Mouse (Mus musculus): ENCODE measurements around the gene Cpz. TPM values are rescaled to one million over a fixed set of nuclear protein-coding genes. Genes with fewer than 3 reads are reported as not detected.

Gene Cpz
- polyA plus RNA-seq, 2 experiments: 7.8 to 9.9 TPM

- H3K4me2 ChIP-seq (replicated peaks; ENCODE audit: low read depth, low read length, severe bottlenecking): no peak overlapping the region
Measured at GRCm38 (mm10) chr5:35458267-35458666, 67.2 kb downstream of the Cpz start.

GRCm38 (mm10) chr5:35457364-35457763 is 68.1 kb downstream of the Cpz start:
- no peaks in the 10 kb centered on the region for H3K9me3 ChIP-seq (ENCODE audit: control insufficient read depth, low read length)
- no peaks in the 10 kb centered on the region for H3K36me3 ChIP-seq (ENCODE audit: control insufficient read depth, insufficient read depth, low read length)
- H3K4me1 ChIP-seq (ENCODE audit: control insufficient read depth, insufficient read depth, low read length): 0 out of 2 replicates have a peak, but pooled peaks cover 3% of the 10 kb centered on the region
- H3K27me3 ChIP-seq (ENCODE audit: control insufficient read depth, insufficient read depth, low read length): no peaks in the 10 kb centered on the region; the same call in 1 of the 2 replicates
- no peak overlapping the region for H3K4me2 ChIP-seq (replicated peaks; ENCODE audit: low read depth, low read length, severe bottlenecking)
- H3K9ac ChIP-seq (ENCODE audit: low read depth, low read length, severe bottlenecking): no peak overlapping the region
- TF ChIP-seq POLR2A (IDR thresholded peaks at IDR 0.05; ENCODE audit: borderline replicate concordance, extremely low read depth, insufficient read depth, insufficient read length): no peak
- H3K4me3 ChIP-seq (replicated peaks; ENCODE audit: low read length): no peak overlapping the region
- ATAC-seq (ENCODE audit: low FRiP score, low read depth) (no peak), DNase-seq (ENCODE audit: low spot score) (no peak)
- no peak overlapping the region for H3K27ac ChIP-seq (replicated peaks; ENCODE audit: low read depth, low read length)
- WGBS: 64% methylated on average over 7 of the region's 7 CpGs

More at GRCm38 (mm10) chr5:35458267-35458666, 67.2 kb downstream of the Cpz start:
- ATAC-seq (ENCODE audit: low FRiP score, low read depth) (no peak), DNase-seq (ENCODE audit: low spot score) (no peak)
- Histone ChIP-seq H3K9me3 (ENCODE audit: control insufficient read depth, low read length) (no peaks in the 10 kb centered on the region), H3K4me3 (replicated peaks; ENCODE audit: low read length) (no peak overlapping the region), H3K36me3 (ENCODE audit: control insufficient read depth, insufficient read depth, low read length) (no peaks in the 10 kb centered on the region), H3K9ac (ENCODE audit: low read depth, low read length, severe bottlenecking) (no peak overlapping the region), H3K4me1 (ENCODE audit: control insufficient read depth, insufficient read depth, low read length) (0 out of 2 replicates have a peak, but pooled peaks cover 3% of the 10 kb centered on the region), H3K27me3 (ENCODE audit: control insufficient read depth, insufficient read depth, low read length) (no peaks in the 10 kb centered on the region; the same call in 1 of the 2 replicates), H3K27ac (replicated peaks; ENCODE audit: low read depth, low read length) (no peak overlapping the region)
- 54% methylated on average over 3 of the region's 3 CpGs for whole genome bisulfite sequencing
- TF ChIP-seq POLR2A (IDR thresholded peaks at IDR 0.05; ENCODE audit: borderline replicate concordance, extremely low read depth, insufficient read depth, insufficient read length): no peak

GRCm38 (mm10) chr5:35454187-35454800 is 71.2 kb downstream of the Cpz start:
- Histone ChIP-seq H3K4me2 (replicated peaks; ENCODE audit: low read depth, low read length, severe bottlenecking) (no peak overlapping the region), H3K36me3 (ENCODE audit: control insufficient read depth, insufficient read depth, low read length) (no peaks in the 10 kb centered on the region), H3K4me1 (ENCODE audit: control insufficient read depth, insufficient read depth, low read length) (0 out of 2 replicates have a peak, but pooled peaks cover 3% of the 10 kb centered on the region), H3K27me3 (ENCODE audit: control insufficient read depth, insufficient read depth, low read length) (no peaks in the 10 kb centered on the region), H3K9me3 (ENCODE audit: control insufficient read depth, low read length) (no peaks in the 10 kb centered on the region), H3K27ac (replicated peaks; ENCODE audit: low read depth, low read length) (no peak overlapping the region), H3K9ac (ENCODE audit: low read depth, low read length, severe bottlenecking) (no peak overlapping the region), H3K4me3 (replicated peaks; ENCODE audit: low read length) (no peak overlapping the region)
- 16% methylated on average over 17 of the region's 17 CpGs for WGBS
- peak; percentile 30; the same call in 1 of the 2 replicates for ATAC-seq (ENCODE audit: low FRiP score, low read depth)
- TF ChIP-seq POLR2A (IDR thresholded peaks at IDR 0.05; ENCODE audit: borderline replicate concordance, extremely low read depth, insufficient read depth, insufficient read length): no peak
- no peak for DNase-seq (ENCODE audit: low spot score)

Other genes starting within 250 kb of the Cpz start
- gene Adra2c, start 247.4 kb downstream of the Cpz start, polyA plus RNA-seq (2012; rRNA removed): 0.10 and 0.13 TPM in 2 replicates
- 0.10 and 0.15 TPM in 2 replicates for gene Adra2c, start 247.4 kb downstream of the Cpz start, polyA plus RNA-seq (2014; fragmentation: Nextera tagmentation; extraction: Ambion mirVana)
- gene Hmx1, start 136.6 kb downstream of the Cpz start, polyA plus RNA-seq (2012; rRNA removed): 0.09 and 0.10 TPM in 2 replicates
- gene Hmx1, start 136.6 kb downstream of the Cpz start, polyA plus RNA-seq (2014; fragmentation: Nextera tagmentation; extraction: Ambion mirVana): 0.37 TPM in 1 of 2 replicates, not detected in the other
- gene Trmt44, start 49.4 kb upstream of the Cpz start, polyA plus RNA-seq (2012; rRNA removed): 7.5 and 8.3 TPM in 2 replicates
- 7.6 and 8.5 TPM in 2 replicates for gene Trmt44, start 49.4 kb upstream of the Cpz start, polyA plus RNA-seq (2014; fragmentation: Nextera tagmentation; extraction: Ambion mirVana)
- gene Acox3, start 57.3 kb upstream of the Cpz start, polyA plus RNA-seq (2012; rRNA removed): 31.1 and 31.3 TPM in 2 replicates
- gene Acox3, start 57.3 kb upstream of the Cpz start, polyA plus RNA-seq (2014; fragmentation: Nextera tagmentation; extraction: Ambion mirVana): 14.2 and 15.0 TPM in 2 replicates
- 48.8 and 73.1 TPM in 2 replicates for gene Htra3, start 154.1 kb upstream of the Cpz start, polyA plus RNA-seq (2012; rRNA removed)
- gene Htra3, start 154.1 kb upstream of the Cpz start, polyA plus RNA-seq (2014; fragmentation: Nextera tagmentation; extraction: Ambion mirVana): 49.2 and 59.2 TPM in 2 replicates
- gene Sh3tc1, start 214.3 kb upstream of the Cpz start, polyA plus RNA-seq (2012; rRNA removed): 2.9 and 3.5 TPM in 2 replicates
- gene Sh3tc1, start 214.3 kb upstream of the Cpz start, polyA plus RNA-seq (2014; fragmentation: Nextera tagmentation; extraction: Ambion mirVana): 4.6 and 5.2 TPM in 2 replicates
- 3.8 and 4.7 TPM in 2 replicates for gene Ablim2, start 232.2 kb upstream of the Cpz start, polyA plus RNA-seq (2012; rRNA removed)
- 1.8 and 1.9 TPM in 2 replicates for gene Ablim2, start 232.2 kb upstream of the Cpz start, polyA plus RNA-seq (2014; fragmentation: Nextera tagmentation; extraction: Ambion mirVana)